Mouse (Mus musculus) kidney, adult 2 months (tissue): ENCODE results near the gene Iqcg.

Source experiments
- CTCF ChIP-seq: fragments of 200-500 bp; conservative IDR thresholded peaks from 2 replicates; pipeline ENCODE4 v1.5.1; 2011; ENCODE audit warnings: low read depth, mild to moderate bottlenecking, control low read depth, low read length, moderate library complexity, mixed read lengths; ENCODE audit not compliant: insufficient read depth, insufficient read length
- POLR2A ChIP-seq: fragments of 200-500 bp; IDR thresholded peaks from one replicate; pipeline ENCODE4 v1.6.1; 2011; ENCODE audit warnings: low read depth, low read length, control low read depth

DNA sequence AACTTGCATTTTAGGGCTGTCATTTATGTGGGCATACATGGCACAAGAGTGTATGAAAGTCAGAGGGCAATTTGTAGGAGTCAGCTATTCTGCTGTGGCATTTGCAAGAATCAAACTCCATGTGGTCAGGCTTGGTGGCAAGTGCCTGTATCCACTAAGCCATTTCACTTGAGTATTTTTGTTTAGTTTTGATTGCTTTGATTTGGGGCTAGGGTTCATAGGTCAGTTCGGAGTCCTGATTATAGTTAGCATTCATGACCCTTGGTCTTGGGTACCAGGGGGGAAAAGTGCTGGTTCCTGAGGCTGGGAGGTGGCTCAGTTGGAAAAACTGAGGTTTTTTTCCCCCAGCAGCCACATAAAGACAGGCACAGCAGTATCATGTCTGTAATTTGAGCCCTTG is 3.5 kb upstream of the Iqcg start:
- TF ChIP-seq CTCF, result no peak
- TF ChIP-seq POLR2A, result no peak
